Mouse (Mus musculus): Measurements from ENCODE around the gene Pcgf6. TPM values are rescaled to one million over a fixed set of nuclear protein-coding genes. Genes with fewer than 3 reads are reported as not detected.
"Not testable (repeated sequence)": the region's sequence is repeated elsewhere in the genome, so short reads cannot be mapped to it uniquely, and the experiment has no call there.

The Pcgf6 gene
- polyA plus RNA-seq, 1 experiment from 2014 or later: 8.2 TPM

DNA sequence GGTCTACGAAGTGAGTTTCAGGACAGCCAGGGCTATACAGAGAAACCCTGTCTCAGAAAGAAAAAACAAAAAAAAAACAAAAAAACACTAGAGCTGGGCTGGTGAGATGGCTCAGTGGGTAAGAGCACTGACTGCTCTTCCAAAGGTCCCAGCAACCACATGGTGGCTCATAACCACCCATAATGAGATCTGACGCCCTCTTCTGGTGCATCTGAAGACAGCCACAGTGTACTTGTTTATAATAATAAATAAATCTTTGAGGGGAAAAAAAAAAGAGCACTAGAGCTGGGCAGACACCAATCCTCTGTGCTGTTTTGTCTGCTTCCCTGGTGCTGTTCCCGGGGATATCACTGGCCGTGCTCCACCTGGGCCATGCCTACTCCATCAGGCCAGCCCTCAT is 58.4 kb downstream of the Pcgf6 start:
- H3K36me3 ChIP-seq (ENCODE audit: control insufficient read depth, insufficient read depth); ATAC-seq (replicated peaks; ENCODE audit: extremely low read depth, insufficient read depth, low FRiP score); H3K4me3 ChIP-seq (ENCODE audit: low read length); H3K9me3 ChIP-seq (replicated peaks; ENCODE audit: control insufficient read depth, low read length); H3K4me2 ChIP-seq (ENCODE audit: low read depth, low read length); H3K9ac ChIP-seq (ENCODE audit: low read length); H3K27ac ChIP-seq (ENCODE audit: low read length); H3K27me3 ChIP-seq (ENCODE audit: control insufficient read depth, insufficient read depth, low read length); H3K4me1 ChIP-seq (ENCODE audit: control insufficient read depth, insufficient read depth, low read length): not testable (repeated sequence)
- WGBS: 75% methylated on average over 4 of the region's 4 CpGs

DNA sequence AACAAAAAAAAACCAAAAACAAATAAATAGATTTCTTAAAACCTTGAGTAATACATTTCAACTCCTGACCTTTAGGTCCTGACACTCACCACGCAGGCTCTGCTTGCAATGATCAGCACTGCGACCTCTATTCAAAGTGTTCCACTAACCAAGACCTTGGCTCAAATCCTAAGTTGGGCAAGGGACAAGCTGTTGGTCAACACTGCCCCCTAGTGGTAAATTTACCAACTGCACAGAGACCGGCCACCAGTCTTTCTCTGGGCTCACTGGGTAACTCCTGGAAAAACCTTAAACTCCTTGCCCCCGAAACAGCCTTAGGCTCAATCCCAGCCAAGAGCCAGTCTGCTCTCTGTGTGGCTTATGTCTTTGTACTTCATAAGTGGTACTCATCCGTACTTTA is 59.6 kb downstream of the Pcgf6 start:
- Histone ChIP-seq H3K4me2 (ENCODE audit: low read depth, low read length) (no peak overlapping the region), H3K27me3 (ENCODE audit: control insufficient read depth, insufficient read depth, low read length) (no peaks in the 10 kb centered on the region), H3K4me3 (ENCODE audit: low read length) (no peak overlapping the region), H3K4me1 (ENCODE audit: control insufficient read depth, insufficient read depth, low read length) (0 out of 2 replicates have a peak, but pooled peaks cover 3% of the 10 kb centered on the region), H3K9me3 (replicated peaks; ENCODE audit: control insufficient read depth, low read length) (no peaks in the 10 kb centered on the region), H3K9ac (ENCODE audit: low read length) (no peak overlapping the region), H3K27ac (ENCODE audit: low read length) (no peak overlapping the region), H3K36me3 (ENCODE audit: control insufficient read depth, insufficient read depth) (no peaks in the 10 kb centered on the region)
- ATAC-seq (replicated peaks; ENCODE audit: extremely low read depth, insufficient read depth, low FRiP score): no peak; the same call in 1 of the 2 replicates
- WGBS: 7% methylated on average over 5 of the region's 5 CpGs

- not testable (repeated sequence) for H3K27me3 ChIP-seq (ENCODE audit: control insufficient read depth, insufficient read depth, low read length); H3K4me1 ChIP-seq (ENCODE audit: control insufficient read depth, insufficient read depth, low read length); H3K36me3 ChIP-seq (ENCODE audit: control insufficient read depth, insufficient read depth); H3K9me3 ChIP-seq (replicated peaks; ENCODE audit: control insufficient read depth, low read length); H3K9ac ChIP-seq (ENCODE audit: low read length); ATAC-seq (replicated peaks; ENCODE audit: extremely low read depth, insufficient read depth, low FRiP score); H3K4me2 ChIP-seq (ENCODE audit: low read depth, low read length); H3K4me3 ChIP-seq (ENCODE audit: low read length); H3K27ac ChIP-seq (ENCODE audit: low read length)
- WGBS: 67% methylated on average over 8 of the region's 8 CpGs
Observed at GRCm38 (mm10) chr19:46990625-46991024, 60.1 kb downstream of the Pcgf6 start.

- WGBS: 80% methylated on average over 3 of the region's 3 CpGs
- no peaks in the 10 kb centered on the region for H3K9me3 ChIP-seq (replicated peaks; ENCODE audit: control insufficient read depth, low read length)
- H3K27ac ChIP-seq (ENCODE audit: low read length): no peak overlapping the region
- H3K4me2 ChIP-seq (ENCODE audit: low read depth, low read length): no peak overlapping the region
- H3K36me3 ChIP-seq (ENCODE audit: control insufficient read depth, insufficient read depth): no peaks in the 10 kb centered on the region
- 0 out of 2 replicates have a peak, but pooled peaks cover 3% of the 10 kb centered on the region for H3K4me1 ChIP-seq (ENCODE audit: control insufficient read depth, insufficient read depth, low read length)
- no peak for ATAC-seq (replicated peaks; ENCODE audit: extremely low read depth, insufficient read depth, low FRiP score)
- H3K4me3 ChIP-seq (ENCODE audit: low read length): no peak overlapping the region
- no peaks in the 10 kb centered on the region for H3K27me3 ChIP-seq (ENCODE audit: control insufficient read depth, insufficient read depth, low read length)
- H3K9ac ChIP-seq (ENCODE audit: low read length): no peak overlapping the region
Observed at GRCm38 (mm10) chr19:46990153-46990518, 60.6 kb downstream of the Pcgf6 start.

DNA sequence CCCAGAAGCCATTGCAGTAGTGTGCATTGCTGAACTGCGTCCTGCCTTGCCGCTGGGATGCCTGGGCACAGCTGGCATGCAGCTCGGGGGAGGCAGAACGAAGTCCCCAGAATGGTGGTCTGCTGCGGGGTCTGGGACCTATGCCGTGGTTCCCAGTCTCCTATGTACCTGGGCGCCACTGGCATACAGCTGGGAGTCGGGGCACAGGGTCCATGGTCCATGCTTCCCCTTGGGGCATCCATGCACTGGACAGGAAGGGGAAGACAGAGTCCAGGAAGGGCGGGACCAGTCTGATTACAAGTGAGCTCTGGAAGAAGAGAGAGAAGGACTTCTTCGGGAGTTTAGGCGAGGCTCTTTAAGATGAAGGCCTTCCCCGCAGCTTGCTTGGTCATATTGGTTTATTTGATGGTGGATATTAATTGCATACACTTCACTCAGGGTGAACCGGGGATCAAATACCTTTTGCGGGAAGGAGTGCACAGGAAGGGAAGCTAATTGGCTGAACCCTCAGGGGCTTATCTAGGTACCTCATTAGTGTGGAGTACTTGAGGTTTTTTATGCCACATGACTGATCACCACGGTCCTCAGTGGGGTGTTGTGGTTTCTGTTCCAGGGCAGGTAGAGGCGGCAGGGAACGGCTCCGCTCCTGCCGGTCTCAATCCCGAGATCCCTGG is 61.1 kb downstream of the Pcgf6 start:
- no peak overlapping the region for H3K9ac ChIP-seq (ENCODE audit: low read length)
- no peak overlapping the region for H3K27ac ChIP-seq (ENCODE audit: low read length)
- 0 out of 2 replicates have a peak, but pooled peaks cover 3% of the 10 kb centered on the region for H3K4me1 ChIP-seq (ENCODE audit: control insufficient read depth, insufficient read depth, low read length)
- no peaks in the 10 kb centered on the region for H3K9me3 ChIP-seq (replicated peaks; ENCODE audit: control insufficient read depth, low read length)
- no peaks in the 10 kb centered on the region for H3K36me3 ChIP-seq (ENCODE audit: control insufficient read depth, insufficient read depth)
- H3K4me2 ChIP-seq (ENCODE audit: low read depth, low read length): no peak overlapping the region
- no peak overlapping the region for H3K4me3 ChIP-seq (ENCODE audit: low read length)
- no peaks in the 10 kb centered on the region for H3K27me3 ChIP-seq (ENCODE audit: control insufficient read depth, insufficient read depth, low read length)
- 69% methylated on average over 20 of the region's 20 CpGs for WGBS
- no peak for ATAC-seq (replicated peaks; ENCODE audit: extremely low read depth, insufficient read depth, low FRiP score)

DNA sequence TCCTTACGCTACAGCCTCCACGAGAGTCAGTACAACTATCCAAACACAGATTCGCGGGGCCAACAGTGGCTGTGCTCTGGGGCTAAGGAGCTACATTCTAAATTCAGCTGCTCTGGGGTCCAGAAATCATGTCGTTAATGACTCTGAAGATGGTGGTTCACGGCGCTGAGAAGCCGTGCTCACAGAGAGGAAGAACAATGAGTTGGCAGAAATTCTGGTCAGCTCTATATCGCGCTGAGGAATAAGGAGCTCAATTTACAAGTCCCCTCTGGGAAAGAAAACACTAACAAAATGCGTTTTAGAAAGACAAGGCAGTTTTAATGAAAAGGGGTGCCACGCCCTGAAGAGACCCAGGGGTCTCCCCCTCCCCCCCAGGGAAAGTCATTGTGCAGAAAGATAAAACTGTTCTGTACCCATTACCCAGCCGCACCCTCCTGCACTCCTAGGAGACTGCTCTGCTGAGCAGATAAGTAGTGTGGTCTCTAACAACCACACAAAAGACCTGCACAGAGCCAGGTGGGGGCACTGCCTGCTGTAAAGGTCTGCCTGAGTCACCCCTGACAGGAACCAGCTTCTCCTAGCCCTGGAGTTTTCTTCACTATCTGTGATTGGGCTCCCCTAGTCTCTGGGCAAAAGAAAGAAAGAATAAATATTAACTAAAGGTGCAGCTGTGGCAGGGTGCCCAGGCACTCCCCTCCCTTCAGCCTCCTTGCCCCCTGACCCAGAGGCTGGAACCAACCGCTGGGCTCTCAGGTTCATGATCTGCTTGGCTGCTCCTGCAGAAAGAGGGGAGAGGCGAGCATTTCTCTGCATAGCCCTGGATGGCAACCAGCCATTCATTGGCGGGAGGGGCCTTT is 62.2 kb downstream of the Pcgf6 start:
- 0 out of 2 replicates have a peak, but pooled peaks have one; percentile 45 for ATAC-seq (replicated peaks; ENCODE audit: extremely low read depth, insufficient read depth, low FRiP score)
- H3K36me3 ChIP-seq (ENCODE audit: control insufficient read depth, insufficient read depth): no peaks in the 10 kb centered on the region
- no peak overlapping the region for H3K9ac ChIP-seq (ENCODE audit: low read length)
- H3K4me1 ChIP-seq (ENCODE audit: control insufficient read depth, insufficient read depth, low read length): peaks cover 9% of the 10 kb centered on the region
- H3K9me3 ChIP-seq (replicated peaks; ENCODE audit: control insufficient read depth, low read length): no peaks in the 10 kb centered on the region
- peak overlapping the region; percentile 33 for H3K4me2 ChIP-seq (ENCODE audit: low read depth, low read length)
- no peak overlapping the region for H3K4me3 ChIP-seq (ENCODE audit: low read length)
- 58% methylated on average over 16 of the region's 16 CpGs for WGBS
- H3K27ac ChIP-seq (ENCODE audit: low read length): peak overlapping the region; percentile 34
- H3K27me3 ChIP-seq (ENCODE audit: control insufficient read depth, insufficient read depth, low read length): no peaks in the 10 kb centered on the region

GRCm38 (mm10) chr19:46987646-46988045 is 63.1 kb downstream of the Pcgf6 start:
- Histone ChIP-seq H3K4me2 (ENCODE audit: low read depth, low read length) (no peak overlapping the region; the same call in 1 of the 2 replicates), H3K27ac (ENCODE audit: low read length) (no peak overlapping the region), H3K36me3 (ENCODE audit: control insufficient read depth, insufficient read depth) (no peaks in the 10 kb centered on the region), H3K4me3 (ENCODE audit: low read length) (no peak overlapping the region), H3K9ac (ENCODE audit: low read length) (no peak overlapping the region), H3K9me3 (replicated peaks; ENCODE audit: control insufficient read depth, low read length) (no peaks in the 10 kb centered on the region), H3K4me1 (ENCODE audit: control insufficient read depth, insufficient read depth, low read length) (peaks cover 9% of the 10 kb centered on the region), H3K27me3 (ENCODE audit: control insufficient read depth, insufficient read depth, low read length) (no peaks in the 10 kb centered on the region)
- WGBS: 50% methylated on average over 6 of the region's 6 CpGs
- ATAC-seq (replicated peaks; ENCODE audit: extremely low read depth, insufficient read depth, low FRiP score): no peak

- no peak for ATAC-seq (replicated peaks; ENCODE audit: extremely low read depth, insufficient read depth, low FRiP score)
- WGBS: 79% methylated on average over 13 of the region's 13 CpGs
- H3K27ac ChIP-seq (ENCODE audit: low read length): no peak overlapping the region
- H3K4me3 ChIP-seq (ENCODE audit: low read length): no peak overlapping the region
- no peaks in the 10 kb centered on the region for H3K27me3 ChIP-seq (ENCODE audit: control insufficient read depth, insufficient read depth, low read length)
- H3K4me2 ChIP-seq (ENCODE audit: low read depth, low read length): no peak overlapping the region
- no peaks in the 10 kb centered on the region for H3K9me3 ChIP-seq (replicated peaks; ENCODE audit: control insufficient read depth, low read length)
- no peak overlapping the region for H3K9ac ChIP-seq (ENCODE audit: low read length)
- H3K36me3 ChIP-seq (ENCODE audit: control insufficient read depth, insufficient read depth): no peaks in the 10 kb centered on the region
- peaks cover 9% of the 10 kb centered on the region for H3K4me1 ChIP-seq (ENCODE audit: control insufficient read depth, insufficient read depth, low read length)
Observed at GRCm38 (mm10) chr19:46984726-46985622, 65.7 kb downstream of the Pcgf6 start.

Measured in heart, embryonic 16.5 days (tissue).